Mouse (Mus musculus) heart, postnatal 4 days (tissue): ENCODE measurements around the gene Utrn. TPM values are rescaled to one million over a fixed set of nuclear protein-coding genes. Genes with fewer than 3 reads are reported as not detected.

Experiments
- DNase-seq: peaks from one replicate; pipeline ENCODE4 v3.0.0; 2021
- total RNA-seq, 2 experiments: library from RNA; stranded (reverse); gene quantifications; 2 replicates each; pipeline ENCODE4 v1.2.3; 2021

Gene Utrn
- total RNA-seq, 2 experiments from 2014 or later: 95.0 to 104 TPM

DNA sequence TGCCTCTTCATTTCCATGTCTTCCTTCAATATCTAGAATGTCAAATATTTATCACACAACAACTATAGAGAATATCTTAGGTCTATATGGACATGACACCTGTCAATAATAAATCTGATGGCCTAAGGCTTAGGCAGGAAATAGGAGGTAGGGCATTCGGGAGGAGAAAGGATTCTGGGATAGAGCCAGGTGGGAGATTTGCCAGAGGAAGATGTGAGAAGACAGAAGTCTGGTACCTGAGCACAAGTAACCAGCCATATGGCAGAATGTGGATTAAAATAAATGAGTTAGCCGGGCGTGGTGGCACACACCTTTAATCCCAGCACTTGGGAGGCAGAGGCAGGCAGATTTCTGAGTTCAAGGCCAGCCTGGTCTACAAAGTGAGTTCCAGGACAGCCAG, 141.3 kb downstream of the Utrn start:
- no peak for DNase-seq

DNA sequence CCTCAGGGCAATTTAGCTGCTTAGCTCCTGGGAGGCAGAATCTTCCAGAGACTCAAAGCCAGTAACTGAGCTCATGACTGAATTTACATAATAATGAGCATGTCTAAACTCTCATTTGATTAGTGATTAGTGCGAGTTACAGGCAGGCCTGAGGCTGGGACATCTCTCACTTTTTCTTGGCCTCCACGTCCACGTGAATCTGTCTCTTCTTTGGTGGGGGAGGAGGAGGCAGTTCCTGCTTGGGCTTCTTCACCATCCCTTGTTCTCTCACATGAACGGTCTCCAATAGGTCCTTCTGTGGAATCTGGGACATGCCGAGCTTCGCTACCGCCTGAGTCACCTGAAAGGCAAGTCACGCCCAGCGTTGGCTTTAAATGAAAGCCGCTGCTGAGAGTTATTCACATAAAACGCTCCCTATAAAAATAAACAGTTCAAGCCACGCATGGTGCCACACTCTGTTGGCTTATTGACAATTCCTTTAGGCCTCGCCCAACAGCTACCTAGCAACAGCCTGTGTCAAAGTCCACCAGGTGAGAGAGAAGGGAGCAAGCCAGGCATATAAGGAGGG, 143.0 kb downstream of the Utrn start:
- DNase-seq: no peak

DNA sequence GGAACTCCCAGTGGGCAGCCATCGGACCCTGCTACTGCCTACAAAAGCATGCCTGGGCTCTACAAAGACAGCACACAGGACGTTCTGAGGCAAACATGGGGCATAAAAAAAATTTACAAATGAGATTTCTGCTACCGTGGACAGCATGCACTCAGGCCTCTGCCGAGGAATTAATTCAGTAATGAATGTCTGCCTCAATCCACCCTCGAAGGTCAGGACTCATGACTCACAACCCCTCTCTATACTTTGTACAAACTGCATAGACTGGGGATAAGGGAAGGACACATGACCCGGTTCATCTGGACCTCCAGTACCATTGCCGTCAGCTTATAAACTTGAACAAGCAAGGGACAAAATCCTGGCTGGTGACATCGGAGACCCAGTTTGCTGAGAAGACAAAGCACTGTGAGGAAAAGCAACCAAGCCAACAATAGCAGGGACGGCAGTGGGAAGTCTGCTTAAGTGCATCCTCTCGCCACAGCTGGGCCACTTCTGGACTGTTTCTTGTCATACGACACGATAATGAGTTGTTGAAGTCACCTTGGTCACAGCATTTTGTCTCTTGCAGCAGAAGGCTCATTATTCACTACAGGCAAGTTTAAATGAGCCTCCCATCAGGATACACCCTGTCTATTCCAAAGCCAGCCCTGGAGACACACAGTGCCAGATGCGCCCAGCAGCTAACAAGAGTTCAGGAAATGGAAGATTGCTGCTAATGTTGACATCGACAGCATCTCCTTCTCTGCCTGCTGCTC, 144.7 kb downstream of the Utrn start:
- DNase-seq: peak; percentile 30

DNA sequence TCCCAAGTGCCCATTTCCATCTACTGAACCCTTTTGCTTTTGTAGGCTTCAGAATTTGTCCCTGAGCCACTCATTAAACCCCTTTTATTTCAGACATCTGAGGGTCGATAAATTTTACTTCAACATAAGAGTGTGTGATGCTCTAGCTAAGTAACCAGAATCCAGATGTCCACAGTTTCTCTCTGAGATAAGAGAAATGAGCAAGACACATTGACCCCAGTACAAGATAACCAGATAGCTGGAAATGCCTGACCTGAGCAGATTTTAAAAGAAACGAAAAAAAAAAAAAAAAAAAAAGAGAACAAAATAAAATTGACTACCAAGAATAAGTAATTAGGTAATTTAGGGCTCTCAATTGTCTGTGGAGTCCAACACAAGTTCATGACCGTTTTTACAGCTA, 145.9 kb downstream of the Utrn start:
- DNase-seq: no peak

DNA sequence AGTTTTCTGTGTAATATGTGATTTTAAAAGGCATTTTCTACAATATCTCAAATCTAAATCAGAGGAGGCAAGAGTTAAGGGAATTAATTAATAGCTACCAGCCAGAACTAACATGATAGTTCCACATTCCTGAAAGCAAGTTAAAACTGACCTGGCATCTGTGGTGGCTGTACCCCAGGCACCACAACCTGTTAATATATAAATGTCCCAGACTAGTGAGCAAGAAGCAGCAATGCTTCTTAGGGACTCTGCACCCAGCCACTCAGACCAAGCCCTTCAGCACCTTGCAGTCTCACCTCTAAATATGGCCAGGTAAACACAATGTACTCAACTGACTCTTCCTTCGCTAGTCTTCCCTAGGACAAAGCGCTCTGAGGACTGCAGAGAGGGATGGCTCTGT, 147.1 kb downstream of the Utrn start:
- no peak for DNase-seq

DNA sequence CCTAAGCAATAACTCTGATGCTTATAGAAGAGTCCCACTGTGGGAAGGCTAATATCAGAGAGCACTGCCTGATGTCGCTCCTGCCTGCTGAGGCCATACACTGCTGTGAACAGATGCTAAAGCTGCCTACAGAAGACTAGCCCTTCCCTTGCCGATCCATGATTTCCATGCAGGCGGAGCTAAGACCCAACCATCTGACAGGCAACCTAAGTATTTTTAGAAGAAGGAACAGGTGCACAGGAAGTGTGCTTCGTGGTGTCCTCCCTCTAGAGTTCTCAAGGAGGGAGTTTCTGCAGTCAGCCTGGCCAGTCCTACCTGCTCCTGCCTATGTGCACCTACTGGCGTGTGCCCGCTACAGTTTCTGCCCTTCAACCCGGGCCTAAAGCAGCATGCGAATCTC, 150.8 kb downstream of the Utrn start:
- DNase-seq: no peak

DNA sequence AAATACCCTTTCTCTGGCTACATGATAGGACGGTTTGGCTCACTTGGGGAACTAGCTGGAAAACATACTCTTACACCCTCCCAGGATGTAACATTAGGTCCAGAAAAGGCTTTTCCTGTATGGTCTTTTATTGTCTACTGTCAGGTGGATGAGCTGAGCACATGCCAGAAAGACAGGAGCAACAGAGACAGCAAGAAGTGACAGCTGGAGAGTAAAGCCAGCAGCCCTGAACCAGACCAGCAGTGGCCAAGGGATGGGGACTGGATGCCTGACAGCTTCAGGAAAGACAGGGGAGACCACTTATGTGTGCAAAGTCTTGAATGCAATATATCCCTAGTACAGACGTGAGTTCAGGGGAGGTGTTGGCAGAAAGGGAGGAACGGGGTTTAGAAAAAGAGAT, 151.8 kb downstream of the Utrn start:
- DNase-seq: no peak

DNA sequence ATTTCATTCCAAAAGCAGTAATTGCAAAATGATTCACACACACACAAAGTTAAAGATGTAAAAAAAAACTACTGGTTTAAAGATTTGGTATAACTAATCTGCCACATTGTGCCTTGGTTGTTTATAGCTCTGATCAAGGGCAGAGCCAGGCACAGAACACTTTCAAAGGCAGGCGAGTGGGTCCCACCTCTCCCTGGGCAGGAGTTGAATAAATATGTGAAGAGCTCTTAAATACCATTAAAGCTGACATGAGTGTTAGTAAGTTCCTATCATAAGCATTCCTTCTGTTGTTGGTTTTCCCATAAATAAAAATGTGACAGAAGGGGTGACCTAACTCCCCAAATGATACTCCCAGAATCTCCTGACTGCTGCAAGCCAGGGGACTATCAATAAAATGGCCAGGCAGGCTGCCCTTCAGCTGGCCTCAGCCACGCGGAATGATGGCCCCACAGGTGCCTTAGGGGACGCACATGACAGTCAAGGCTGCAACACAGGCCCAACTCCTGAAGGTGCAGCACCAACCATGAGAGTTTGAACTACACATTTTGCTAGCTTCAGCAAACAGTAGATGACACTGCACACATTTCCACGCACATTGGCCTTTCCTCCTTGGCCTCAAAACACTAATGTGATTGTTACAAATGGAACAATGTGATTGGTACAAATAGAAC, 152.4 kb downstream of the Utrn start:
- no peak for DNase-seq

DNA sequence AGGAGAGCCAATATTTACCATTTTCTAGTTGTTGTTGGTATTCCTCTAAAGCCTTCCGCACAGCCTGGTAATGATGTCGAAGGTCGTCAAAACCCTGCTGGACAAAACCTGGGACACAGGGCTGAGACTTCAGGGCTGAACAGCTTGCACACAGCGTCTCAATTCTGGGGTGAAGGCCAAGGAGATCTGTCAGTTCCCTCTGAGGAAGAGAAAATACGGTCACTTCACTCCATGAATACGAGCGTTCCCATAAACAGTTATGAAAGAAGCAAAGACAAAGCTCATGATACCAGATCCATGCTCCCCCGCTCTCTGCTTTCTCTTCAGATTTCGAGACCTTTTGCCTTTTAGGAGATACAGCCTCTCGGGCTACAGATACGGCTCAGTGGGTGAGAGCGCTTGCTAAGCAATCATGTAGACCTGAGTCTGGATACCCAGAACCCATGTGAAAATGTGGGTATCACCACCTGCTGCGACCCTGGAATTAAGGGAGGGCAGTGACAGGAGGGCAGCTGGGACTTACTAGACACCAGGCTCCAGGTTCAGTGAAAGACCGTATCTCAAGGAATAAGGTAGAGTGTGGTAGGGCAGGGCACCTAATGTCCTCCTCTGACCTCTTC, 155.8 kb downstream of the Utrn start:
- DNase-seq: no peak

DNA sequence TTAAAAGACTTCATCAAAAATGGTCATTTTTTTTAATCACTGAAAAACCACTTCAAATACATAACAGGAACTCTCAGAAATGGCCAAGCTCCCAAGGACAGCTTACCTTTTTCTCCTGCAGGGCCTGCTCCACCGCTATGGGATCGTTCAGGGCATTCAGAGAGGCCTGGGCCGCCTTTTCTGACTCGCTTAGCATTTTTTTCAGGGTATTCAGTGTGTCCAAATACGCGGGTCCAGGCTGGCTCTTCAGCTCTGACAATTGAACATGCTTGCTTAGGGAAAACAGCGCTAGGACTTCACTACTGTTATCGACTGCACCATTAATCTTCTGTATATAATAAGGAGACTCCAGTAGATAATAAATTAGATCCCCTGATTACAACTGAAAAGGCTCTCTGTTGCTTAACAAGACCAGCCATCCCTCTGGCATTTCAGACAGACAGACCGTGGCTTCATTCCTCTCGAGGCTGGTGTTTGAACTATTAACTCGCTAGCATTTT, 157.8 kb downstream of the Utrn start:
- no peak for DNase-seq

DNA sequence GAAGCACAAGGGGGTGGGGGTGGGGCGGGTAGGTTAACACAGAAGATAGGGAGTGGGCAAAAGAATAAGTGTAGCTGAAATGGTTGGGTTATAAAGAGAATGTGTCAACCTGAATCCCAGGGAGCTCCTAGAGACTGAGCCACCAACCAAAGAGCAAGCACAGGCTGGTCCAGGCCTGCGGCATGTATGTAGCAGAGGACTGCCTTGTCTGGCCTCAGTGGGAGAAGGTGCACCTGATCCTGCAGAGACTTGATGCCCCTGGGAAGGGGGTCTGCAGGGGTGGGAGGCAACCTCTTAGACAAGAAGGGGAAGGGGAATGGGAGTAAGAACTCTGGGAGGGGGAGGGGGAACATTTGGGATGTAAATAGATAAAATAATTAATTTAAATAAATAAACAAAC, 162.6 kb downstream of the Utrn start:
- DNase-seq: no peak

DNA sequence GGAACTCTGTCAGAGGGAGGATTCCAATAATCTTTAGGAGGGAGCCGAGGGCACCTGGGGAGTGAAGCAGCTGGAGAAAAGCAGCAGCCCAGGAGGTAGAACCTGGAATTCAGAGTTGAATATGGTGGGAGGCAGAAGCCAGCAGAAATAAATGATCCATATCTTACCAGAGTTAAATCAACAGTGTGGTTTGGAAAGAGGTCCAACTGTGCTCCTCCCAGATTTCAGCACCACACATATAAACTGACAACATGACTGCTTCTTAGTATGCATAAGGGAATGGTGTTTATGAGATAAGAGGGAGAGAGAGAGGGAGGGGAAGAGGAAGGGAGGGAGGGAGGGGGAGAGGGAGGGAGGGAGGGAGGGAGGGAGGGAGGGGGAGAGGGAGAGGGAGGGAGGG, 163.2 kb downstream of the Utrn start:
- DNase-seq: no peak

DNA sequence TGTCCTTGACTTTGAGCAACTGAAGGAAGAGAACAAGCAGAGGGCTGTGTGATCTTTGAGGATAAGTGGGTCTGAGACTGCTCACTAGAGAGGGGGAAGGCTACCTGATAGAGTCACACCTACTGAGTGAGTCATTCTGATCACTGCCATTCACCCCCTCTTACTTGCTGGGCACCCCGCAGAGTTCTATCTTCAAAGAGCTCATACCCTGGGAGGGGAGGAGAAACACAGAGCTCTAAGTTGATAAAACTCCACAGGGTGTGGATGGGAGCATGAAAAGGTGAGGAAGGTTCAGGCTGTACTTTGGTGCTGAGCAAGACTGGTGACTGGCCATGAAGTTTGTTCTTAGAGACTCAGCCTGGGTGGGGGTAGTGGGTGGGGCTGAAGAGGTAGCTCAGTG, 164.9 kb downstream of the Utrn start:
- DNase-seq: no peak

DNA sequence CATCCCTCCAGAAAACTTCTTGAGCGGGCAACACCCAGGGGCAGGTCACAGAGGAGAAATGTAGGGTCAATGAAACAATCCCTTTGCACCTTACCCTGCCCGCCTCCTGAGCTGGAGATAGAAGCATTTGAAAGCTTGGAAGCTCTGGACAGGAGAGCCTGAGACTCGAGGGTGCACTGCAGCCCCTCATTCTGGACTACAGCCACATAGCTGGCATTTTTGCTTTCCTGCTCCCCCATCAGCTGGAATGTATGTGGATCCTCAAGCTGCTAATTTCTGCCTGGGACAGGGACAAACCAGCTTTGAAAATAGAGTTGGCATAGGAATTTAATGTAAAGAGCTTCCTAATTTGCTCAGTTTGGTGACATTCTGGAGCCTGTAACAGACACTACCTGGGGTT, 165.6 kb downstream of the Utrn start:
- DNase-seq: peak; percentile 51

DNA sequence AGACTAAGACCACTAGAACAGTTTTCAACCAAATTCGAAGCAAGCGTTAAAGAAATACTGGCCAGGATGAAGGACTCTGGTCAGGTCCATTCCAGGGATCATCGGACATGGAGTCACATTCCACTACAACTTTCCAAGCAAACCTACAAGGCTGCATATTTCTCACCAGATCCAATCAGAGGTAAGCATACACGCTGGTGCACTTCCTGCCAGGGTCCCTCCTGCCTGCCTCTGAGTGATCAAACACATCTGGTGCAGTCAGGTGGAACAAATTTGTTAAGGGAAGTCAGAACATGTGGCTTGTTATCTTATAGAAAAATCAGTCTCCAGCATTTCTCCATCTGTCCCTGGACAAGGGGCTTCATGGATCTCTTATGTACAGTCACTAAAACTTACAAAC, 167.0 kb downstream of the Utrn start:
- no peak for DNase-seq

DNA sequence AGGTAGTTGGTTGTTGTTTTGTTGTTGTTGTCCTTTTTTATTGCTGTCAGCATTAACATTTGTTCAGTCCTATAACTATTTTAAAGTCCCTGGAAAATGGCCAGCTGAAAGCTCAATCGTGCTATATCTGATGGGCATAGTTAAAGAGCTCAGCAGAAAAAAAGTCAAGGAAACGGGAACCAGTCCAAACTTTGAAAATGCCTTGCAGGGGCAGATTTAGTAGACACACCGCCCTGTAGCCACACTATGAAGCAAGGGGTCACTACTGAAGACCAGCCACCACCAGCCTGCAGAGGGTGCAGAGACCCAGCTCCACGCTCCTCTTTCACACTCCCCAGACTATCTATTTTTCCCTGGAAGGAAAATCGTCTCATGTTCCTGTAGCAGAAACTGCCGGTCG, 167.5 kb downstream of the Utrn start:
- DNase-seq: peak; percentile 12

DNA sequence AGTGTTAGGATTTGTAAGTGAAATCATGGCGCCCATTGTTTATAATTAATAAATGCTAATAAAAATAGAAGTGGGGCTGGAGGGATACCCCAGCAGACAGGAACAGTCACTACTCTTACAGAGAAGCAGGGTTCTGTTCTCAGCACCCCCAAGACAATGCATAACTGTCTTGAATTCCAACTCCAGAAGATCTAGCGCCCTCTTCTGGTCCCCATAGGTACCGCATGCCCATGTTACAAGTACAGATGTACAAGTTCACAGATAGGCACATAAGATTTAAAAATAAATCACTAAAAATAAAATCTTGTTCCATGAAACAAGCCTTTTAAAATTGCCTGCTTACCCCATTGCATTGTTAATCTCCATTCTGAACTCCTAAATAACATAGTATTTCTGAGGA, 168.6 kb downstream of the Utrn start:
- DNase-seq: peak; percentile 24

DNA sequence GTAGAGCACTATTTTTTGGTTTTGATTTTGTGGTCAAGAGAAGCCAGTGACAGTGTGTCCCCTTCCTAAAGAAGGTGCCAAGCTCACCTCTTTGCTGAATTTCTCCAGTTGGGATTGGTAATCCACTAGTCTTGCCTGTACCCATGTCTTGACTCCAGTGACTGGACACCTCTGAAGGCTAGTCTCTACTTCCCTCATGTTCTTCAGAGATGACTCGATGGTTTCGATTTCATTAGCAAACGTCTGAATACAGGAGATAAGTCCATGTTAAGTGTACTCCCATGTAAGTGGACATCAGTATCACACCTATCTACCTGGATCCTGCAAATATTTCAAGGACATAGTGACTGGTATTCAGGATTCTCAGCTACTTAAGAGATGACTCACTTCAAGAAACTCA, 171.3 kb downstream of the Utrn start:
- no peak for DNase-seq

DNA sequence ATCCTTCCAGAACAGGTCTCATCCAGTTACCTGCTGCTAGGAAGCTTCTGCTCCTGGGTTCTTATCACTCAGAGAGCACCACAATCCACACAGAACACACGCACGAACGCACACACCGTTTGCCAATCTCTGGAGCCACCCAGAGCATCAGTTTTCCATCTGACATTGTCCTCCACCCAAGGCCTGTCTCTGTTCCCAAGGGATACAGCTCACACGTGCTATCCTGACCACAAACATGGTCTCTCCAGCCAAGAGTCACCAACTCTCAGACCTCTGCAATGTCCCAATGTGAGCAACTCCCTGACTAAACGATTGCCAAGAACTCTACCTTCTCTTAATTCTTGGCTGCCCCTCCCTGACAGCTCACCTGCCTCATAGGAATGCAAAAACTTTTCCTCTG, 172.5 kb downstream of the Utrn start:
- DNase-seq: no peak

DNA sequence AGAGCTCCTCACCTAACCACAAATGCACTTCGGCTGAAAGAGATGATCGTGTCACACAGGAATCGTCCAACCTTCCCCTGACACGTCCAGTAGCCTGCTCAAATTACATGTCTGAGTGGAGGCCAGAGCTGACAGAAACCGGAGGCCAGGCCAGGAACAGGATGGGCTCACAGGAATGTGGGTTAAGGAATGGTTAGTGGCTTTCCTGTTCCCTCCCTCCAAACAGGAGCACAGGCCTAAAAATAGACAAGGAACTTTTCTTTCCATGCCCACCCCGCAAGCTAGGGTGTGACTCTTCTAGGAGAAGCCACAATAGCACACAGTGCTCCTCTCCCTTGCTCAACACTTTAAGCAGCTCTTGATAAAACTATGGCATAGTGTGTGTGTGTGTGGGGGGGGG, 174.4 kb downstream of the Utrn start:
- DNase-seq: peak; percentile 60

DNA sequence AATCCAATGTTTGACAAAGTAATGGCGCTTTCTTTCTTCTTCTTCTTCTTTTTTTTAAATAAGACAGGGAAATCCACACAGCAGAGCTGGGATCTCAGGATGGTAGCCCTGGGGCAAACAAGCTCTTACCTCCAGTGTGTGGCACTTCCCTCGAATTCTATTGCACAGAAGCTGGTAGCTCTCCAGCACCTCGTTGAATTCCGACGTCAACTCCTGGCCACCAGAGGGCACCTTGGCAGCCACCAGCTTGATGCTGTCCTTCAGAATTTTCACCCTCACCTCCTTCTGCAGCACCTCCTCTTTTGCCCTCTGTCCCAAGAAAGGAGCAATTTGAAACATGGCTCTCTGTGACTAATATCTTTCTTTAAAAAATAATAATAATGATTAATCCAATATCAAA, 178.6 kb downstream of the Utrn start:
- DNase-seq: peak; percentile 83

DNA sequence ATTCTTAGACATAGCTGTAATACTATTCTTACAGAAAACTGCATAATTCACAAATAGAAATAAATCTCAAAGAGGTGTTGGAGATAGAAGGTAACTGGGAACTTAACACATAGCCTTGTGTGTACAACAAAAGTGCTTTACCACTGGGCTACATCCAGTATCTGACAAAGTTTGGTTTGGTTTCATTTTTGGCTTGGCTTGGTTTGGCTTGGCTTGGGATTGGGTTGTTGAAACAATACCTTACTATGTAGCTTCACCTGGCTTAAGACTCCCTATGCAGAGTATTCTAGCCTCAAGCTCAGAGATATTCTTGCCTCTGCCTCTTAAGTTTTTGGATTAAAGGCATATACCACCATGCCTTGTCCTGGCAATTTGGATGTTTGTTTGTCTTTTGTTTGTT, 183.5 kb downstream of the Utrn start:
- no peak for DNase-seq

DNA sequence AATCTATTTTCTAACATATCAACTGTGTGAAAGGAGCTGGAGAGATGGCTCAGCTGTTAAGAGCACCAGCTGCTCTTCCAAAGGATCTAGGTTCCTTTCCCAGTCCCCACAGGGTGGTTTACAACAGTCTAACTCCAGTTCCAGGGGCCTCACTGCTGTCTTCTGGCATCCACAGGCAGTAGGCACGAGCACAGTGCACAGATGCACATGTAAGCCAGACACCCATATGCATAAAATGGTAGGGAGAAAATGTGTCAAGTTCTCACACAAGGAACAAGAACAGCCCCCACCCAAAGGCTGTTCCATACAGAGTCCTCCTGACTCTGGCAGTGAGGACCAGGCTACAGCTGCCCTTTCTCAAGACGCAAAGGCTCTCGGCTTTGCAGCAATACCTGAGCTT, 185.1 kb downstream of the Utrn start:
- DNase-seq: no peak

DNA sequence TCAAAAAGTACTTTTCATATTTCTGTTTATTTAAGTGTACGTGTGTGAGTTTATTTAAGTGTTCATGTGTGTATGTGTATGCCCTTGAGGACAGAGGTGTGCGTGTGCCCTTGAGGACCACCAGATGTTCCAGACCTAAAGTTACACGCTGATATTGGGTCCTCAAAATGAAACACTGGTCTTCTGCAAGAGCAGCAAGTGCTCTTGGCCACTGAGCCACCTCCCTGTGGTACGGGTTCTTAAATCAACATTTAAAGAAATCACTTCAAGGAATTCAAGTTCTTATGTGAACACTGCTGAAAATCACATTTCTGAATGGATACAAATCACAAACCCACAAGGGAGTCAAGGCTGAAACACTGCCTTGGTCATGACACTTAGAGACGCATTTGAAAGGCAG, 195.9 kb downstream of the Utrn start:
- no peak for DNase-seq
